Mouse (Mus musculus) R1 (cell line): Measurements from ENCODE around the gene Exoc3l2.

Experiments
- DNase-seq: peaks from one replicate; pipeline ENCODE4 v3.0.0-alpha.2; 2018; ENCODE audit warnings: low read depth, low spot score

Exoc3l2 gene

DNA sequence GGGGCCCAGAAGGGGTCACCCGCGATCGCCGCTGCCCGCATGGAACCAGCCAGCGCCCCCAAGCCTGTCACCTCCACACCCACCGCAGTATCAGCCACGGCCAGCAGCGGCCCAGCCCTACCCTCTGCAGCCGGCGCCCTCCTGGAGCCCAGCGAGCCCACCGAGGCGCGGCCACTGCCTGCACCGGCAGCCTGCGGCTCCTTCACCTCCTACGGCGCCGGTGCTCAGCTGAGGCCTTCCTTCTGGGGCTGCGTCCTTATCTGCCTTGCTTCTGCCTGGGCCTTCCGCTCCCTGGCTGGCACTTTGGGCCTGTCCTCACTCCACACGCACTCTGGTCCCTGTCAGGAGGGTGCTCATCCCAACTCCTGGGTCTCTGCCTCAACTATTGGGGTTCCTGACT, 56.9 kb downstream of the Exoc3l2 start:
- DNase-seq: no peak

DNA sequence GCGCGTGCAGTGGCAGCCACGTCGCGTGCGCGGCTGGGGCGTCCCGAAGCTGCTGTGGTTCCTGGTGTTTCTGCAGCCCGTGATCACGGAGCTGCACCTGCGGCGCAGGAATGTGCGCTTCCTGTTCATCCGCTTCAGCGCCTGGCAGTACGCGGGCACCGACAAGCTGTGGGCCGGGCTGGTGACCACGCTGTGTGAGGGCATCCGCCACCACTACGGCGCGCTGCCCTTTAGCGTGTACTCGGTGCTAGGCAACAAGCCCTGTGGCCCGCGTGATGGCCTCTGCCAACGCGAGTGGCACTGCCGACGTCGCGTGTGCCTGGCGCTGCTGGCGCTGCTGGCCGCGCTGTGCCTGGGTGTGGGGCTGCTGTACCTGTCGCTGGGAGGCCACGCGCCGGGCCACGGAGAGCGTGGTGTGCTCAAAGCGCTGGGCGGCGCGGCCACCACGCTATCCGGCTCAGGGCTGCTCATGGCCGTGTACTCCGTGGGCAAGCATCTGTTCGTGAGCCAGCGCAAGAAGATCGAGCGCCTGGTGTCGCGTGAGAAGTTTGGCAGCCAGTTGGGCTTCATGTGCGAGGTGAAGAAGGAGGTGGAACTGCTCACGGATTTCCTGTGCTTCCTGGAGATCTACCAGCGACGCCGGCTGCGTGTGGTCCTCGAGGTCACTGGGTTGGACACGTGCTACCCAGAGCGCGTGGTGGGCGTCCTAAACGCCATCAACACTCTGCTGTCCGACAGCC, 60.1 kb downstream of the Exoc3l2 start:
- peak; percentile 32 for DNase-seq

DNA sequence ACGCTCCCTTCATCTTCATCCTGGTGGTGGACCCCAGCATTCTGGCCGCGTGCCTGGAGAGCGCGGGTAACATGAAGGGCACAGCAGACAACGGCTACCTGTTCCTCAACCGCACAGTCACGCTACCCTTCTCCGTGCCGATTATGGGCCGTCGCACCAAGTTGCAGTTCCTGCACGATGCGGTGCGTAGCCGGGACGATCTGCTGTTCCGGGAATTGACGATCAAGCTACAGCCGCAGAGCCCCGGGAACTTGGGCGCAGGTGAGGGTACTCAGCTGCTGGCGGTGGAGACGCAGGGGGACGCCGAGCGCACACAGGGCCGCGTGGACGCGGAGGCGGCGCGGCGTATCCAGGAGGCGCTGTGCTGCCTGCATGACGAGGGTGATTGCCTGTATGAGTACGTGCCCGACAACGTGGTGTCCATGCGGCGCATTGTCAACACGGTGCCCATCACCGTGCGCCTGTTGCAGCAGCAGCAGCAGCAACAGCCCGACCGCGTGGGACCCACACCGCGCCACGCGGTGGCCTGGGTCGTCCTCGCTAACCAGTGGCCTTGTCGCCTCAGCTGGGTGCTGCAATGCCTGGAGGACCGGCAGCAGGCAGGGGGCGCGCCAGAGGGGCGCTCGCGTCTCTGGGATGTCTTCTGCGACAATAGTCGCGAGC, 60.8 kb downstream of the Exoc3l2 start:
- DNase-seq: peak; percentile 62

DNA sequence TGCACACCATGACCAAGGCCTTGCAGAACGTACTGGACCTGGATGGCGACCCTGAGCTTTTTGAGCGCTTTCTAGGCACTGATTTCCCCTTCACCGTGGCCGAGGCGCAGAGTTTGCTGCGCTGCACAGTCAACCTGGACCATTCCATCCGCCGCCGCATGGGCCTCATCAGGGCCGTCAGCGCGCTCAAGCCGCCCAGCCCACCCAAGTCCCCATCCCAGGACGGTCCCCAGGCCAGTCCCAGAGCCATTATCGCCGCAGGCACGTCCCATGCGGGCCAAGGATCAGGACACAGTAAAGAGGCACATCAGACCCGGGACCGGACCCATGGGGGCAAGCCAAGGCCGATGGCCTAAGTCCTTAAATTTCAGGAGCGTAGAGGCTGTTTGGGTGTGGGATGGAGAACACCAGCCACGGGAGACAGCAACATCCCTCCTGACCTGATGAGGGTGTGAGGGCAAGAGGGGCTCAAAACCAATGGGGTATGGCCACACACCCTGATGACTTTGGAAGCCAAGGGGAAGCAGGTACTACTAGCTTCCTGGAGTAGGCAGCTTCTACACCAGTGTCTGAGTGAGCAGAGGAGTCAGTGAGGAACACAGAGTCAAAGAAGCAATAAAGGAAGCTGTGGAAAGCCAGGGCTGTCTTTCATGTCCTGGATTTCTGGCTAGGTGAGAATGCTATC, 61.4 kb downstream of the Exoc3l2 start:
- DNase-seq: no peak

DNA sequence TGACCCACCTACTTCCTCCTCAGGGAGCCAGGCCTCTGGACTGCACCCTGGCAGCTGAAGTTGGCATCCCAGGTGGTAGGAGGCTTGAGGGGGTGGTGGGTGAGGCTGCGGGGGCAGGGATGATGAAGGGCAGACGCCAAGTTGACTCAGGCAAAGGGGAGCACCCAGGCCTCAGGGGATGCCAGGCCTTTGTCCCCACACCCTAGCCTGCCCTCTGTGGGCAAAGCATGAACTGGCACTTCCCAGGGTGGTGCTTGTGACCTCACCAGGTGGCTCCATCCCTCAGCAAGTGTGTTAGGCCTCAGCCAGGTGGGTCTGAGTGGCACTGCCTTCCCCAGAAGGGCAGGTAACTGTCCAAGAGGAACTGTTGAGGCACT, 62.0 kb downstream of the Exoc3l2 start:
- DNase-seq: no peak

DNA sequence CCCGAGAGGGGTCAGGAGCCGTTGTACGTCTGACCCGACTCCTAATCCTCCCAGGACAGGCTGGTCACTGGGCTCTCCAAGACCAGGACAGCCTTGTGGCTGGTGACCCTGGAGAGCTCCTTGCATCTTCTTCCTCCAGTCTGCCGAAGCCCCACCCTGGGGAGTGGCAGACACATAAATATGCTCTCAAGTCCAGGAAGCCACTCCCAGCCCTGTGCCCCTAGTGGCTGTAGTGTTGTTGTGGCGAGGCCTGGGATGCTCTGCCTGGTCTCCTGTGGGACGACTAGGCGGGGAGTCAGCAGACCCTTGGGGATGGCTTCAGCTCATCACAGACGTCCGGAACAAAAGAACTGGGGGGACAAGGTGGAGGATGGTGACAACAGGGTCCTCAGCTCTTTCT, 67.9 kb downstream of the Exoc3l2 start:
- DNase-seq: peak; percentile 82

DNA sequence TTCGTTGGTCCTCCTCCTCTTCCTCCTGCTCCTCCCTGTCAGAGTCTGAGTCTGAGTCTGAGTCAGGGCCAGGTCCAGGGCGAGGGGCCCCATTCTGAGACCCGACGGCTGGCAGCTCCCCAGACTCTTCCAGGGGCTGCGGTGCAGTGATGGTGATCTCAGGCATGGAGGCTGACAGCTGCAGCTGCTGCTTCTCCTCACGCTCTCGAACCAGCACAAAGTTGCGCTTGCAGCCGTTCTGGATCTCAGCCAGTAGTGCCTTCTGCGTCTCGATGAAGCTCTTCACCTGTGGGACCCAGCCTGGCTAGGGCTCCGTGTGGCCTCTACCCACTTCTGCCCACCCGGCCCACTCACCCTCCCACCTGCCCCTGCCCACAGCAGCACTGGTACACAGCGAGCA, 69.1 kb downstream of the Exoc3l2 start:
- no peak for DNase-seq

DNA sequence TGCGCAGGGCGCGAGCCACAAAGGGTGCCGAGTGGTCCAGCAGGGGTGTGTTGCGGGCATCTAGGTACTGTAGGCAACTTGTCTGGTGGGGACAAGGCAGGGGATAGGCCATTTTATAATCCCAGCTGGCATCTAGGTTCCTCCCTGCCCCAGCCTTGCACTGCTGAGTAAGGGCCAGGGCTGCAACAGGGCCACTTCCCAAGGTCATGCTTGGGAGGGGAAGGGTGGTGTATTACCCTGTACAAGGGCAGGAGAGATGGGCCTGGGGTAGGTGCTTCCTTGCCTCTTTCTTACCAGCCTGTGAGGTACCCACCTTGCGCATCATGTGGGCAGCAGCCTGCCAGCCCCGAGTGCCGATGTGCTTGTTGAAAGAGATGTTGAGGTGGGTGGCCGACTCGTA, 71.5 kb downstream of the Exoc3l2 start:
- DNase-seq: no peak

DNA sequence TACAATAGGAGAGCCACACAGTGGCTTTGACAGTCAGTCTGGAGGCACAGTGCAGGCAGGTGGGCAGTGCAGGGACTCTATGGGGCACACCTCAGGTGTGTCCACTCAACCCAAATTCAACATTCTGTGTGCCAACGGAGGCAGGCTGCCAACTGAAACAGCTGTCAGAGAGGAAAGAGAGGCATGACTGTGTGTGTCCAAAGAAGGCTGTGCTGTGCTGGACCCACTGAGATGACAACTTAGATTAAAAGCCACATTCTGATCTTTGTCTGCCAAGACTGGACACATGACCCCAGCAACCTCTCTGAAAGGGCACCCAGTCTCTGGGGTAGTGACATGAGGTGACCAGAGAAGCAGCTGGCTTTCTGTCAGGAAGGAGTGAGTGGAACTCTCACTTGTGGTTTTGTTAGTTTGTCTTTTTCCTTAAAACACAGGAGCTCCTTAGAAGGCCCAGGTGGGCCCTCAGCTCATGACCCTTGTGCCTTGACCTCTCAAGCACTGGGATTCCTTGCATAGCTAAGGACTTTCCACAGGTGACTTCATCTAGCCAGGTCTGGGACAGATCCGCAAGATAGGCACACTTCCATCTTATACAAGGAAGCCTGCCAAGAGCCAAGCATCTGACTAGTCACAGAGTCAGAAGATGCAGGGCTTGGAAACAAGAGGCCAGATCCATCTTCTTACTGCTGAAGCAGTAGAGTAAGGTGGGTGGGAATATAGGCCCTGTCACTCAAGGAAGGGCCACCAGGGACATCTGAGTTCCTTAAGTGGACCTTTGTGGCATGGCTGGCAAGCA, 77.8 kb downstream of the Exoc3l2 start:
- DNase-seq: no peak

DNA sequence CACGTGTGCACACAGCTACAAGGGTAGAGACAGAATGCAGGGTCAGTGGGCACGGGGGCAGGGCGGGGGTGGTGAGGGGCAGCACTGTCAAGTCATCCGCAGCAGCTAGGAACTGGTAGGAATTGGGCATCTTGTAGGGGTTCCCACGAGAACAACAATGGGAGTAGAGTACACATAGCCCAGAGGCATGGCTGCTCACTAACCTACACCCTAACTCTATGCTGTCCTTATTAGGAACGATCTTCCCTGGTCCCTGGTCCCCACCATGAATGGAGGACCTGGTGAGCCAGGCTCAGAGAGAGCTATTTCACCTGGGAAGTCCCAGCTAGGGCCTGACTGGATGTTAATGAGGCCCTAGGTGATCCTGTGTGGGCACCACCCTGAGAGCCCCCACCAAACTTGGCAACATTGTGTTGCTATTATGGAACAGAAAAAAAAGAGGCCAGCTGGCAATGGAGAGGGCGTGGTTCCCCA, 78.6 kb downstream of the Exoc3l2 start:
- no peak for DNase-seq

DNA sequence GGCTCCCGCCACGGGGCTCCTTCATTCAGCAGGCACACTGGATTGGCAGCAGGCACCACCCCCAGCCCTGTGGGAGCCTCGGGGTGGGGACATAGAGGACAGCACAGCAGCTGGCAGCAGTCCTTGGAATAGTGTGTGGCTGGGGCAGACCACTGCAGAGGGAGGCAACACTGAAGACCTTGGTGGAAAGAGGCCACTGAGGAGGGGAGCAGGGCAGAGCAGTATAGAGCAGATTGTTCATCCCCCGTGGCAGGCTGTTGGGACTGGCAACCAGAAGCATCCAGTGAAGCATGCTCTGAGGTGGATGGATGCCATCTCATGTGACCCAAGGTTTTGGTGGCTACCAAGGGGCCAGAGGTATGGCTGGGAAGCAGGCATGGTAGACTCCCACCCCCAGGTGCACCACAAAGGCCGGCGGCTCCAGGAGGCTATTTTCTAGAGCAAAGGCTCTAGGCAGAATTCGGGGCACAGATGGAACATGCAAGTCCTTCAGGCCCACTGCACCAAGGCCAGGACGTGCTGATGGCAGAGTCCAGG, 79.1 kb downstream of the Exoc3l2 start:
- DNase-seq: no peak

DNA sequence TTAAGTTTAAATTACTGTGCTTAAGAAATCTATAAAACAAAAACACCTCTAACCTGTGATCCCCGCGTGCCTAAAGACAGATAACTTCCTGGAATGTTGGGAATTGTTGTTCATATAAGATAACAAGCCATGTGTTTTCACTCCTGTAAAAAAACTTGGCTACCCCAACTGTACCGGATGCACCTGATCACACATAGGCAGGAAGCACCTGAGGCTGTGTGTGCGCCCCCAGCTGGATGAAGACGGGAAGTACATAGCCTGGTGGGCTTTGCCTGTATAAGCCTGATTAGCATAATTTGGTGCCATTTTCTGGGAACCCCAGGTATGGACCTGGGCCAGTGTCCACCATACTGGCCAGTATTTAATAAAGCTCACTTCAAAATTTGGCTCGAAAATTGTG, 80.5 kb downstream of the Exoc3l2 start:
- DNase-seq: no peak

DNA sequence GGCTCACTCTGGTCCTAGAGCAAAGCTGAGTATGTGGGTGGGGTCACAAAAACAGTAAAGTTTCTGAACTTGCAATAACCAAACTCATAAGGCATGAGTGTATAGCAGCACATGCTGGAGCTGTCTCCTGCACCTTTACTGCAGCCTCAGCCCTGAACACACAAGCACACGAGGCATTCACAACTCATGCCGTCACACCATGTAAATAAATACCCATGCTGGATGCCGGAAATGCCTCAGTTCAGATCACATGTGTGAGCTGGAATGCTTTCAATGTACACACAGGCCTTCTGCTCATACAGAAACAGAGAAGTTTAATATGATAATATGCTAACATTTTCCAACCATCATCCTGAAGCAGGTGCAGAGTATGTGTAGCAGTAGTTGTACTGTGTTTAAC, 82.9 kb downstream of the Exoc3l2 start:
- no peak for DNase-seq
